Mouse (Mus musculus) hindlimb bud, embryonic 11.5 days (tissue): ENCODE results near the gene Zbtb44.

Experiments
- DNase-seq: peaks from one replicate; pipeline ENCODE4 v3.0.0-alpha.2; 2012; ENCODE audit warnings: low read depth, low spot score; ENCODE audit errors: extremely low spot score

The Zbtb44 gene

DNA sequence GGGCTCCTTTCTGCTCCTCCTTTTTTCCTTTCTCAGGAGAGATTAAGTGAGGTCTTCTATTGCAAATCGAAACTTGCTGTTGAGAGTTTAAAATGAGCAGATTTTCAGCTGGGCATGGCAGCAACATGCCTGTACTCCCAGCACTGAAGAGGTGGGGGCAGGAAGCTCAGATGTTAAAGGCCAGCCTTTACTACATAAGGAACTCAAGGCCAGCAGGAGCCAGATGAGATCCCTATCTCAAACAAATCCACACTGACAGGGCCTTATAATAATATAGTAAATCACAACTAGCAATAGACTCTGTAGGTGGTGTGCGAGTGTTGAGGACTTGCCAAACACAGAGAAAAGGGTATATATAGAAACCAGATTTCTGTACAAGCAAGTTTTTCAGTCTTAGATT, 28.3 kb downstream of the Zbtb44 start:
- no peak for DNase-seq

DNA sequence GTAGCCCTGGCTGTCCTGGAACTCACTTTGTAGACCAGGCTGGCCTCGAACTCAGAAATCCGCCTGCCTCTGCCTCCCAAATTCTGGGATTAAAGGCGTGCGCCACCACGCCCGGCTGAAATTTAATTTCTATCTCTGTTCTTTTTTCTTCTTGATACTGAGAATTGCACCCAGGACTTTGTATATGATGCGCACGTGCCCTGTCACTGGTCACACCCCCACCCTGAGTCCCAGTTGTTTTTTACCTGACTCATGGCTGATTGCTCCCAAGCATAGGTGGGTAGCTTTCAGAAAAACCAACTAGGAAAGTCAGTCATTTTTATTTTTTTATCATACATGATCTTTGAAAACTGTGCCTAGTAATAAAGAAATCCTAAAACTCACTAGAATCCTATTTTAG, 40.3 kb downstream of the Zbtb44 start:
- DNase-seq: no peak

- no peak for DNase-seq
Measured at GRCm38 (mm10) chr9:31072256-31072655, 41.8 kb downstream of the Zbtb44 start.

- no peak for DNase-seq
Measured at GRCm38 (mm10) chr9:31073797-31074196, 43.4 kb downstream of the Zbtb44 start.

DNA sequence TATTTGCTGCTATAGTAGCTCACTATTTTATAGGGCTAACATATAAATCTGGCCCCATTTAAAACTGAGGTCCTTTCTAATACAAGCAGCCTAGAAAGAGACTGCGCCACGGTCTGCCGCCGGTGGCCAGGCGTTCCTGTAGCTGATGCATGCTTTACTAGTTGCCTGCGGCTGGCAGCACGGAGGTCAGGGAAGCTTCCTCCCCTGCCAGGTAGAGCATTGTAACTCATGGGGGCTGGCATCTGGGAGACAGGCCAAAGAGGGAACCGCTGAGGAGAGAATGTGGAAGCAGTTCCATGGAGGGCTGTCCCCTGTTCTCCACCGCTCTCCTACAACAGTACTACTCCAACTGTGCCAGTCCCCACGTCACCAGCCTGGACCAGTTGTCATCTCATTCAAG, 44.4 kb downstream of the Zbtb44 start:
- DNase-seq: no peak

GRCm38 (mm10) chr9:31080726-31081125, 50.3 kb downstream of the Zbtb44 start:
- DNase-seq: no peak

GRCm38 (mm10) chr9:31082054-31082666, 51.7 kb downstream of the Zbtb44 start:
- DNase-seq: peak; percentile 57

- DNase-seq: no peak
Measured at GRCm38 (mm10) chr9:31082771-31083170, 52.3 kb downstream of the Zbtb44 start.

DNA sequence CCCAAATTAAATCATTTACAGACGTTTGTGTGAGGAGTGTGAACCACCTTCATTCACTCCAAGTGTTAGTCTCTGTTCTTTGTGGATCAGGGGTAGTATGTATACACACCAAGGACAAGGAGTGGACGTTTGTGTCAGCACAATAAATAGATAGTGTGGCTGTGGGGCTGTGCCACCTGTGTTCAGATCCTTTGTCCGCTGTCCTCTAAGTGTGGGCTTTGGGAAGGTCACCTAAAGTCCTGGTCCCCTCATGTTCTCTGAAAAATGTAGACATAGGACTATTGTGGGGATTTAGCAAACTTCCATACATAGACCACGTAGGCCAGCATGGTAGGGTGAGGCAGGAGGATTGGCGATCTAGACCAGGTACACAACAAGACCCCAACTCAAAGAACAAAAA, 55.1 kb downstream of the Zbtb44 start:
- DNase-seq: no peak

DNA sequence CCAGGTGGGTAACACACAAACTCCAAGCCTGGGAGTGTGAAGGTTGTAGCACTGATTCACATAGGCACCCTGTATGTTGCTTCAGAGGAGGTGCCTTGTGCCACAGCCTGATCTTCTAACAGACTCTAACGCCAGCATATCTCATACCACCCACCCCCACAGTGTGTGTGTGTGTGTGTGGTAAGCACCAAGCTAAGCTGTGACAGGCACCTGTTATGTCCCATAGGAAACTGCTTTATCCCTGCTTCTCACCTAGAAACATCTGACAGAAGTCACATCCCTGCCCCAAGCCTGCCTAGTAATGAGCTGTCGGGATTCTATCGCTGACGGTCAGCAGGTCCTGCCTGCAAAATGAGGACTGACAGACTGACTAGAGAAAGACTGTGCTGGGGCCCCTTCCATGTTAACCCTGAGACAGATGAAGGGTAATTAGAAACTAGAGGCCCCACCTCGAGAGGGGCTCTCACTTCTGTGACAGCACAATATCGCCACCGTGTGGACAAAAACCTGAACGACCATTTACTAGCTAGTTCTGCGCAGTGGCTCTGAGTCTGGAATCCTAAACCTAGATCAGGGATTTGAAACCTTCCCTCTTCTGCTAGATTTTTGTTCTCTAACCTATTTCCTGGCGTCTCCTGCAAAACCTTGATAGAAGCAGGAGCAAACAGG, 55.8 kb downstream of the Zbtb44 start:
- DNase-seq: peak; percentile 68

DNA sequence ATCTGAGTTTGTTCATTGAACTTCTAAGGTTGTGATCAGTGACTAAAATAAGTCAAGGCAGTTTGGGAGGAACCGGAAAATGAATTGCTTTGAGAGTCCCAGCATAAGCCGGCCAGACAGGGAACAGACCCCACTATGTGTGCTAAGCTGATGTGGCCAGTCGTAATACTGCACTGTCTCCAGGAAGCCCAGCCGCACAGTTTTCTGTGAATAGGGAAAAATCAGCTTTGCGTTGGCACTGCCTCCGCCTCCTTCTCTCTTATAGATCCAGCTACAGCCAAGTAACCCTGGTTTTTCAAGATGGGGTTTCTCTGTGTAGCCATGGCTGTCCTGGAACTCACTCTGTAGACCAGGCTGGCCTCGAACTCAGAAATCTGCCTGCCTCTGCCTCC, 56.3 kb downstream of the Zbtb44 start:
- no peak for DNase-seq

- DNase-seq: no peak
Measured at GRCm38 (mm10) chr9:31087466-31087865, 57.0 kb downstream of the Zbtb44 start.

DNA sequence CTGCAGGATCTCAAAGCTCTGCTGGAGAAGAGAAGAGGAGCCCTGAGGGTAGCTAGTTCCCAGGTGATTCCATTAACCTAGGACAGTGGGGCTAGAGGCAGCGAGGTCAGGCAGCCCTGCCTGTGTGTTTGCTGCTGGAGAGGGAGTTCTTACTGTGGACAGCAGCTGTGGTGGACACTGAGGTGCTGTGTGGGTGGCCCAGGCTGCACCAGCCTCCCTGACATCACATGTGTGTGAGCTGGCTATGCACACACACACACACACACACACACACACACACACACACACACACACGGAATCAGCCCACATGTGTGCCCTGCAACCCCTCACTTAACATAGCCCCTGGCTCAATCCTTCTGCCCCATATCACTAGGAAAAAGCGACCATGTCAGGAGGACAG, 57.7 kb downstream of the Zbtb44 start:
- no peak for DNase-seq

DNA sequence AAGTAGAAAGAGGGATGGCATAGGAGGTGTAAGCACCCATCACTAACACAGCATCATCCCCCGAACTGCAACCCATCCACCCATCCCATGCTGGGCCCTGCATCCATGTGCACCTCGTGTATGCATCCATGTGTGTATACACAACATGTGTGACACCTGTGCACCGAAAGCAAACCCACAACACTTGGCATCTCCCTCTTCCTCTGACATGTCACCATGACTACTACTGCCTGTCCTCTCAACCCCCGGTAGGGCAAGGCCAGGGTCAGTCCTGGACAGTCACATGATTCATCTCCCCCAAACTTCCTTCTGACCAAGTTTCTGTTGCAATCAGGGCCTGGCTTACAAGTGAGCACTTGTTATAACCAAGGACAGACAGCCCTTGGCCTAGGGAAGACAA, 58.4 kb downstream of the Zbtb44 start:
- DNase-seq: no peak

GRCm38 (mm10) chr9:31089541-31089940, 59.1 kb downstream of the Zbtb44 start:
- no peak for DNase-seq

DNA sequence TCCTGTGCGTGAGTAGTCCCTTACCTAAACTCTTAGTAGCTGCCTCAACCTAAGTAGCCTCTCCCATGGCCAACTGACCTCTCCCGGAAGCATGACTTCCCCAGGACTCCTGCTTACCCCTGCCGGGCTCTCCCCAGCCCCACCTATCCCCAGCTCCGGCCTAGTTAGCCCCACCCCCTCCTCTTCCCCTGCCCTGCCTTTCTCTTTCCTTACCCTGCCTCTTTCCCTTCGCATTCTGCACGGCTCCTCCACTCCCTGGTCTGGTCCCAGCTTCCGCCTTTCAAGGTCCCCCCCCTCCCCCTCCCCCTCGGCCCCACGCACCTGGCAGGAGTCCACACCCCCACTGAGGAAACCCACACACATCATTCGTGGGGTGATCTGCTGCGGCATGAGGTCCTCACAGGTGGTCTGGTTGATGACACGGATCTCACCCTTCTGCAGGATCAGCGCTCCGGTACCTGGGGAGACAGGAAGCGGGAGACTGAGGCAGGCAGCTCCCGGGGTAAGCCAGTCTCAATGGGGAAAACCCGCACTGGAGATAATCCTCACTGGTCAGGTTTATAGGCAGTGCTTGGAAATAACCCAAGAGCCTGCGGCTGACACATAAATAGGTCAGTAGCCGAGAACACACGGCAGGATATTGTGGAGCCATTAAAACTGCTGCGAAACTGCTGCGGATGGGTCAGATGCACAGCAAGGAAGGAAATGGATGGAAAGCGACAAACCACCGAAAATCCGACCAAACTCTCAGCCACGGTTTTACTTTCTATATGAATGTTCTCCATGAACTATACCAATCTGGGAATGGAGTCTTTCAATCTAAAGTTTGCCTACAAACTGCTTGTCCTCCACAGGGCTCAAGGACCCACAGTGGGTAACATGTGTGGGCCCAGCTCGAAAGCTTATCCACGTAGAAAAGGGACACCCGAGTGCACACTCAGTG, 59.9 kb downstream of the Zbtb44 start:
- DNase-seq: no peak

DNA sequence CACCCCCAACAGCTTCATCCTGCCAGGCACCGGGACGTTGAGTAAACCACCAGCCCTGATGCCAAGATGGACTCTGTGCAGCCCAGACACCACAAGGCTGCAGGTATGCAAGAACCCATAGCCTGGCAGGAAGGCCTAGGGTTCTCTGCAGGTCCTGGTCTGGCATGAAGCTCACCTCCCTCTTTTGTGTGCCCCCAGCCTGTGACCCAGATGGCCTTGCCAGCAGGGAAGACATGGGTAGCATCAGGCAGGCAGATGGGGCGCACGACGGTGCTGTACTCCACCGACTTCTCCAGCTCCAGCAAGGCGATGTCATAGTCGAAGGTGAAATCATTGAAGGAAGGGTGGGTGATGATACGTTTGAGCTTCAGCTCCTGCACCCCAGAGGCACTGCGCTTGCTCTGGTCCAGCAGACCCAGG, 60.7 kb downstream of the Zbtb44 start:
- no peak for DNase-seq

- no peak for DNase-seq
Measured at GRCm38 (mm10) chr9:31092111-31092832, 61.8 kb downstream of the Zbtb44 start.

DNA sequence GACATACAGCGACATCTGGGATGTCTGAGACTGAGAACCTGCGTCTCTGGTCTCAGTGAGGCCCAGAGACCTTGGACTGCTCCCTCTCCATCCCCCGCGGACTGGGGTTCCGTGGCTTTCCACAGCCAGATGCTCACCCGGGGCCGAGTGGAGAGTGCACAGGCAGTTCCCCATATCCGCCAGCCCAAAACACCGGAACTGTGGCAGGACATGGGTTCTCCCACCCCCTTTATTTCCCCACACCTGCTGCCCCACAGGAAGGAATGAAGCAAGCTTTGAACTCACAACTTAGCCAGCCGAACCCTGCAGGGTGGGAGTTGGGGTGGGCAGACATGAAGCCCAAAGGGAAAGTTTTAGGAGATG, 62.4 kb downstream of the Zbtb44 start:
- no peak for DNase-seq

DNA sequence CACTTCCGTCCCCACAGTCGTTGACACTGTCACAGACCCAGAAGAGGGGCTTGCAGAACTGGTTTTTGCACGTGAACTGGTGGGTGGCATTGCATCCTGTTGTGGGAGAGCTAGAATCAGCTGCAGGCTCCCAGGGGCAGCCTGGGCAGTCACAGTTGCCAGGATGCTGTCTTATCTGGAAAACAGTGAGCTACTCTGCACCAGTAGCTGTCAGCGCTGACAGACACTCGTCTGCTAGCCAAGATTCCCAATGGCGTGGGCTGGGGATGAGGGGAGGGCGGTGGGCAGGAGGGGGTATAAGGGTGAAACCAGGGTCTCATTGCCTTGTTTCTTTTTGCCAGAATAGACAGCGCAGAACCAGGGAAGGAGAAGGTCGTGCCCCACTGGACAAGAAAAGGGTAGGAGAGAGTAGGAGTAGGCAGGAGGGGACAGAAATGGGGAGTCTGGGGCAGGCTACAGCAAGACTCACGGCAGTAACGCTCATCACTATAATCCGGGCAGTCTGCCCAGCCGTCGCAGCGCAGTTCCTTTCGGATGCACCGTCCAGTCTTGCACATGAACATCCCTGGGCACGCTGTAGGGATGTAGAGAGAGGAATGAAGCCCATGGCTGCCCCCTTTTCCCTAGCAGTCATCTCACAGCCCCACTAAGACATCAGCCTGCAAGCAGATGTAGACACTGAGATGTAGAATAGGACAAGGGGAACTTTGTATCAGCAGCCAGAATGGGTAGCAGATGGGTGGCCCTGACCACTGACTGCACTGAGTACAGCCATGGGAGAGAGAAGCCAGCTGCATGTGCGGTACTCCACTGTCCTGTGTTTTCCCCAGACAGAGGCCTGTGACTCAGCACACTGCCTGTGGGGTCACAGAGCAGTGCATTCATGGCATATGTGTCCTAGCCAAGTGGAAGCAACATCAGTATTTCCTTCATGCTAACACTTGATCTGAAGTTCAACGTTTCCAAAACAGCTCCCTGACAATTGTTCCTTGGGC, 66.9 kb downstream of the Zbtb44 start:
- no peak for DNase-seq
